Mouse (Mus musculus) embryonic fibroblast, embryonic 13.5 days (primary cell): ENCODE results near the gene Gm5475.

Experiments used
- CTCF ChIP-seq: IDR thresholded peaks from 2 replicates; pipeline ENCODE4 v1.5.1; 2011; ENCODE audit warnings: mild to moderate bottlenecking, control low read depth, low read length, moderate library complexity, borderline replicate concordance; ENCODE audit not compliant: insufficient read depth
- POLR2A ChIP-seq: IDR thresholded peaks from 2 replicates; pipeline ENCODE4 v1.6.1; 2011; ENCODE audit warnings: low read depth, mild to moderate bottlenecking, control low read depth, low read length, moderate library complexity

DNA sequence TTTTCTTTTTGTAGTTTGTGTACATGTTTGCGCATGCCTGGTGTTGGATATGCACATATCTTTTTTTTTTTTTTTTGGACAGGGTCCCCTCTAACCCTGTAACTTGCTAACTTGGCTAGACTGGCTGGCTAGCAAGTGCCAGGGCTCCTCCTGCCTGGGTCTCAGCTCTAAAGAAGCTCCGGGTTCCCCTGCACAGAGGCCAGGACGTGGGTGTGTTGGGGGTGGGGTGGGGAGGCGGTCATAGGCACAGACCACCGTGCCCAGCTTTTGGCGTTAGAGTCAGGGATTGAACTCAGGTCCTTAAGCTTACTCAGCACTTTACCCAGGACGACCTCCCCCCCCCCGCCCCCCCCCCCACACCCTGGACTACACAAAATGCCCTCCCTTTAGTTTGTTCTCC, 45.8 kb downstream of the Gm5475 start:
- TF ChIP-seq CTCF (no peak), POLR2A (no peak)
